In the genomic region with DNA sequence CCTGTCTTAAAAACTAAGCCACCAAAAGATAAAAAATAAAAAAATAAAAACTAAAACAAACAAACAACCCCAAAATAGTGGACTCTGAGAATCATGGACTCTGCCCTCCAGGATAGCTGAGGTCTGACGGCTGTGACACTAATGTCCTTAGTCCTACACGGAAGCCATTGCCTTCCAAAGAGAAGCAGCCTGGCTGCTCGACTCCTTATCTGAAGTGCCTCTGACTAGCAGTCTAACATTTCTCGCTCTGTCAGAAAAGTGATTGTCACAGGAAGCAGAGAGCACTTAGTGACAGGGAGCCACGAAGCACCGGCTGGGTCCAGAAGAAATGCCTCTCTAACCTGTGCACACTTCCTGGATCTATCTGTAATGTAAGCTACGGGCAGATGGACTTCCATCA, we compare ENCODE assay signal across 23 mouse cellular contexts. TPM values are rescaled to one million over a fixed set of nuclear protein-coding genes. Genes with fewer than 3 reads are reported as not detected.
A peak's percentile ranks its signal among the peaks of the same experiment; 100 is the strongest.
DNase-seq lines count a peak whose midpoint lies in the region; ATAC-seq and TF ChIP-seq lines count a peak whose summit lies in the region.
"Had no signal": no experiment of that assay in that cellular context is flagged by ENCODE, and none has a peak within 500 bp of the region (broad histone marks: within the 10 kb centered on the region; RNA-seq: fewer than 3 reads in every experiment).

No protein-coding gene starts in this region.

- TF ChIP-seq CTCF in liver, adult 2 months (IDR thresholded peaks at IDR 0.05; ENCODE audit: low read depth, low read length) = no peak
- TF ChIP-seq CTCF in liver, postnatal 0 days (IDR thresholded peaks at IDR 0.05; ENCODE audit: low read depth) = no peak

- H3K9ac ChIP-seq in liver, adult 2 months (ENCODE audit: low read depth, low read length) = peak overlapping the region; percentile 12; the same call in 1 of the 2 replicates
- H3K9ac ChIP-seq in heart, embryonic 15.5 days = no peak overlapping the region
- no peak overlapping the region for H3K9ac ChIP-seq in liver, postnatal 0 days (replicated peaks)
- H3K9ac ChIP-seq in hindbrain, embryonic 14.5 days = no peak overlapping the region
- H3K9ac ChIP-seq: embryonic facial prominence, embryonic 12.5 days; forebrain, embryonic 13.5 days; liver, embryonic 15.5 days; midbrain, embryonic 12.5 days had no signal

- H3K27ac ChIP-seq in liver, adult 2 months (replicated peaks; ENCODE audit: insufficient read depth, low read depth, low read length) = peak overlapping the region; percentile 86
- peak overlapping the region; percentile 71 for H3K27ac ChIP-seq in heart, embryonic 15.5 days
- H3K27ac ChIP-seq in liver, postnatal 0 days (ENCODE audit: low read depth) = peak overlapping the region; percentile 62
- no peak overlapping the region for H3K27ac ChIP-seq in hindbrain, embryonic 14.5 days
- H3K27ac ChIP-seq: embryonic facial prominence, embryonic 12.5 days; forebrain, embryonic 13.5 days; left cerebral cortex, adult 2 months; liver, embryonic 15.5 days; midbrain, embryonic 12.5 days had no signal

- H3K79me2 ChIP-seq in liver, adult 2 months (ENCODE audit: control insufficient read depth, insufficient read depth, low read length) = no peaks in the 10 kb centered on the region

- ATAC-seq in heart, embryonic 15.5 days (replicated peaks; ENCODE audit: insufficient number of reproducible peaks, insufficient read depth, low FRiP score, low read depth) = peak; percentile 56; the same call in 1 of the 2 replicates
- peak; percentile 17 for ATAC-seq in liver, postnatal 0 days
- no peak for ATAC-seq in hindbrain, embryonic 14.5 days (ENCODE audit: low FRiP score)
- no peak for ATAC-seq in activated CD4-positive, CD25-positive, alpha-beta regulatory T cell, adult 4 months
- ATAC-seq: forebrain, embryonic 13.5 days; hindbrain, embryonic 16.5 days had no signal

- no peaks in the 10 kb centered on the region for H3K9me3 ChIP-seq in heart, embryonic 15.5 days (replicated peaks)
- H3K9me3 ChIP-seq in liver, postnatal 0 days (ENCODE audit: low read length) = no peaks in the 10 kb centered on the region
- no peaks in the 10 kb centered on the region for H3K9me3 ChIP-seq in hindbrain, embryonic 14.5 days (ENCODE audit: control insufficient read depth, low read length)
- H3K9me3 ChIP-seq: embryonic facial prominence, embryonic 12.5 days; forebrain, embryonic 13.5 days; liver, embryonic 15.5 days; midbrain, embryonic 12.5 days had no signal

- H3K4me2 ChIP-seq in heart, embryonic 15.5 days = peak overlapping the region; percentile 26; the same call in 1 of the 2 replicates
- H3K4me2 ChIP-seq in liver, postnatal 0 days (ENCODE audit: low read depth, low read length) = no peak overlapping the region
- no peak overlapping the region for H3K4me2 ChIP-seq in hindbrain, embryonic 14.5 days (replicated peaks)
- H3K4me2 ChIP-seq: embryonic facial prominence, embryonic 12.5 days; forebrain, embryonic 13.5 days; liver, embryonic 15.5 days; midbrain, embryonic 12.5 days had no signal

- no peak for TF ChIP-seq POLR2A in liver, adult 2 months (IDR thresholded peaks at IDR 0.05; ENCODE audit: extremely low read depth, insufficient read depth, low read length)

- peak; percentile 83 for DNase-seq in liver, adult 2 months (ENCODE audit: extremely low read depth, low read depth, low spot score)
- no peak for DNase-seq in liver
- DNase-seq in heart, postnatal 4 days = peak; percentile 12
- no peak for DNase-seq in liver, postnatal 0 days
- no peak for DNase-seq in hindbrain, embryonic 14.5 days (ENCODE audit: low spot score)
- DNase-seq: adrenal gland, adult 8-10 months; cerebellum, adult 9-11 months; kidney, adult 8-10 months; kidney, postnatal 25 days; left cerebral cortex, postnatal 4 days; lung, postnatal 4 days; retina, postnatal 1 day; right cerebral cortex, postnatal 4 days; thymus, adult 2 months had no signal

- H3K4me3 ChIP-seq in liver, adult 2 months (ENCODE audit: insufficient read depth, low read depth, low read length) = no peak overlapping the region
- no peak overlapping the region for H3K4me3 ChIP-seq in heart, embryonic 15.5 days
- H3K4me3 ChIP-seq in liver, postnatal 0 days (ENCODE audit: low read depth, low read length) = no peak overlapping the region
- H3K4me3 ChIP-seq in hindbrain, embryonic 14.5 days (replicated peaks; ENCODE audit: low read length) = no peak overlapping the region
- H3K4me3 ChIP-seq: embryonic facial prominence, embryonic 12.5 days; erythroblast, embryonic 14.5 days; forebrain, embryonic 13.5 days; left cerebral cortex, adult 2 months; liver, embryonic 15.5 days; midbrain, embryonic 12.5 days had no signal

- peaks cover 43% of the 10 kb centered on the region for H3K36me3 ChIP-seq in liver, adult 2 months (ENCODE audit: control insufficient read depth, insufficient read depth, low read length)
- H3K36me3 ChIP-seq in heart, embryonic 15.5 days = peaks cover 33% of the 10 kb centered on the region
- H3K36me3 ChIP-seq in liver, postnatal 0 days (replicated peaks; ENCODE audit: insufficient read depth, low read length) = peaks cover 24% of the 10 kb centered on the region
- H3K36me3 ChIP-seq in hindbrain, embryonic 14.5 days (replicated peaks; ENCODE audit: control insufficient read depth, insufficient read depth) = peaks cover 50% of the 10 kb centered on the region

- WGBS in liver, adult 2 months = 12% methylated on average over 7 of the region's 7 CpGs
- 24% methylated on average over 7 of the region's 7 CpGs for WGBS in heart, embryonic 15.5 days
- WGBS in liver, postnatal 0 days (ENCODE audit: insufficient replicate concordance) = 43% methylated on average over 7 of the region's 7 CpGs
- 91% methylated on average over 7 of the region's 7 CpGs for WGBS in hindbrain, embryonic 14.5 days

- no peak for TF ChIP-seq EP300 in liver, postnatal 0 days (IDR thresholded peaks at IDR 0.05; ENCODE audit: low read depth)

- H3K27me3 ChIP-seq in liver, adult 2 months (ENCODE audit: control insufficient read depth, insufficient read depth, low read length) = no peaks in the 10 kb centered on the region
- no peaks in the 10 kb centered on the region for H3K27me3 ChIP-seq in heart, embryonic 15.5 days
- H3K27me3 ChIP-seq in liver, postnatal 0 days (ENCODE audit: insufficient read depth, low read length) = no peaks in the 10 kb centered on the region
- H3K27me3 ChIP-seq in hindbrain, embryonic 14.5 days (ENCODE audit: control insufficient read depth, insufficient read depth, low read length) = no peaks in the 10 kb centered on the region
- H3K27me3 ChIP-seq: embryonic facial prominence, embryonic 12.5 days; forebrain, embryonic 13.5 days; liver, embryonic 15.5 days; midbrain, embryonic 12.5 days had no signal

- peaks cover 10% of the 10 kb centered on the region for H3K4me1 ChIP-seq in liver, adult 2 months (ENCODE audit: control insufficient read depth, insufficient read depth, low read length)
- peaks cover 12% of the 10 kb centered on the region for H3K4me1 ChIP-seq in heart, embryonic 15.5 days (replicated peaks)
- H3K4me1 ChIP-seq in liver, postnatal 0 days (ENCODE audit: insufficient read depth) = peaks cover 9% of the 10 kb centered on the region
- H3K4me1 ChIP-seq in hindbrain, embryonic 14.5 days (replicated peaks; ENCODE audit: control insufficient read depth, insufficient read depth, low read length) = no peaks in the 10 kb centered on the region
- H3K4me1 ChIP-seq: embryonic facial prominence, embryonic 12.5 days; forebrain, embryonic 13.5 days; midbrain, embryonic 12.5 days had no signal

RNA-seq across cellular contexts. Expression of gene Nup54, which starts 7.9 kb away (rescaled TPM):
- 20.0 and 21.9 TPM in 2 replicates for total RNA-seq in liver, adult 2 months (2014; rRNA removed)
- polyA plus RNA-seq in liver, adult 2 months (2012; rRNA removed) = 13.4 and 13.7 TPM in 2 replicates
- 31.2 and 33.7 TPM in 2 replicates for polyA plus RNA-seq in heart, embryonic 15.5 days (2015; fragmentation: Nextera tagmentation; extraction: Ambion mirVana)
- 10 to 100 TPM; 29.0 to 29.2 TPM for total RNA-seq in heart, postnatal 4 days (2021)
- polyA plus RNA-seq in liver, postnatal 0 days (2015; fragmentation: Nextera tagmentation; extraction: Ambion mirVana) = 14.4 and 15.2 TPM in 2 replicates
- 51.5 and 59.4 TPM in 2 replicates for polyA plus RNA-seq in hindbrain, embryonic 14.5 days (2014; fragmentation: Nextera tagmentation; extraction: Ambion mirVana)
- polyA plus RNA-seq in activated CD4-positive, CD25-positive, alpha-beta regulatory T cell, adult 4 months (2017; shearing (Covaris generic)) = 10 to 100 TPM; 34.5 to 40.6 TPM

Comparison
In these comparisons a context has a peak if more than half of its experiments do, and no peak if none do; other contexts are left out.
1. DNase-seq: peak in liver, adult 2 months (single experiment) and heart, postnatal 4 days (single experiment); none in liver (single experiment), liver, postnatal 0 days (single experiment) and hindbrain, embryonic 14.5 days (single experiment).
2. ATAC-seq: peak in heart, embryonic 15.5 days (single experiment) and liver, postnatal 0 days (single experiment); none in hindbrain, embryonic 14.5 days (single experiment) and activated CD4-positive, CD25-positive, alpha-beta regulatory T cell, adult 4 months (single experiment).